Mouse (Mus musculus) testis, adult 2 months (tissue): Measurements from ENCODE around the gene Rpp25l.

Experiments
- CTCF ChIP-seq: fragments of 200-500 bp; IDR thresholded peaks from 2 replicates; pipeline ENCODE4 v1.5.1; 2012; ENCODE audit warnings: low read depth, mild to moderate bottlenecking, inconsistent platforms, low read length, moderate library complexity; ENCODE audit not compliant: control insufficient read depth, insufficient read depth, insufficient replicate concordance
- POLR2A ChIP-seq: fragments of 200-500 bp; IDR thresholded peaks from 2 replicates; pipeline ENCODE4 v1.6.1; 2012; ENCODE audit warnings: low read depth, mild to moderate bottlenecking, inconsistent platforms, low read length, moderate library complexity; ENCODE audit not compliant: control insufficient read depth

DNA sequence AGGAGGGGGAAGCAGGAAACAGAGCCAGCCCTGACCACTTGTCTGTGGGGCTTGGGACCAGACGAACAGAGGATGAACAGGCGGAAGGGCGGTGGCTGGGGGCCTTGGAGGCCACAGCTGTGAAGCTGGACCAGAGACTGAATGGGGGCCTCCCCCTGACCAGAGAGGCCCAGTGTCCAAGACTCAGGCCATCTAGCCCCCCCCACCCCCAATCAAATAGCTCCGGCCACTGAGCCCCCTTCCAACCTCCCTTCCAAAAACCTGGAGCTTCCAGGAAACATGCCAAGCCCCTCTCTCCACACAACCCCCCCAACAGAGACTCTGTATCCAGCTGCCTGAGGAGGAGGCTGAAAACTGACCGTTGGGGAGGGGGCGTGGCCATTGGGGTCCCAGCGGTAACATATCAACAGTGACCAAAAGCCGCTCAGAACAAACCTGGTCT is 40.8 kb downstream of the Rpp25l start:
- TF ChIP-seq CTCF = no peak
- TF ChIP-seq POLR2A = no peak
